Mouse (Mus musculus) heart, postnatal 4 days (tissue): ENCODE data around the gene Dll4. TPM values are rescaled to one million over a fixed set of nuclear protein-coding genes. Genes with fewer than 3 reads are reported as not detected.
A peak's percentile ranks its signal among the peaks of the same experiment; 100 is the strongest.

ENCODE experiments used
- DNase-seq: peaks from one replicate; pipeline ENCODE4 v3.0.0; 2021
- total RNA-seq, 2 experiments: library from RNA; stranded (reverse); gene quantifications; 2 replicates each; pipeline ENCODE4 v1.2.3; 2021

Gene Dll4
- total RNA-seq, 2 experiments from 2014 or later, result 19.7 to 20.8 TPM

DNA sequence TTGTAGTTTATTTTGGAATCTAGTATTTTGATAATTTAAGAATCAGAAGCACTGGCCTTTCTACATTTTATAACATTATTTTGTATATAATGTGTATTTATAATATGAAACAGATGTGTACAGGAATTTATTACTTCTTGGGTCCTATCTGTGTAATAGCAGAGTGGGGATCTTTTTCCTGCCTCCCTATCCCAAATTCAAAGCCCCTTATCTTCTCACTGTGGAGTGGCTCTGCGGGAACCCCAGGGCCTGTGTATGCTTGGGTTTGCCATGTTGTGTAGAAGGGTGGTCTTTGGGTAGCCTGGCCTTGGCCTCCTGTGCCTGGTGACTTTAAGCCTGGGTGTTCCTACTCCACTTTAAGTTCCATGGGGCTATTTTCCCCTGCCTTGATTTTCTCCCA lies 10.0 kb downstream of the Dll4 start:
- DNase-seq, result no peak

DNA sequence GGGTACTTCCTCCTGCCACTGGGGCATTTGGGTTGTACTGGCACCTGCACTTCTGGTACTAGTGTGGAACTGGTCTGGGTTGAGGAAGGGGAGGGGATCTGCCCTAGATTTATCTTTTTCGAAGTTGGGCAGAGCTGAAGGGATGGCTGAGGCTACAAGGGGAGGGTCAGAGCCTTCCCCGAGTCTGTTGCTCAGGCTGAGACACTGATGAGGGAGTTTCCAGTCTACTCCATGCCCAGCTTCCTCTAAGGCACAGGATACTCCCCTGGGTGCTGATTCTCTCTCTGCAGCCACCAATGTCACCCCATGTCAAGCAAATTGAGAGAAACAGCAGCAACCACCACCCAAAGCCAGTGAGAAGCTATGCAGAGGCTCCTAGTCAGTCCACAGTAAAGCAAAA lies 10.4 kb downstream of the Dll4 start:
- no peak for DNase-seq

DNA sequence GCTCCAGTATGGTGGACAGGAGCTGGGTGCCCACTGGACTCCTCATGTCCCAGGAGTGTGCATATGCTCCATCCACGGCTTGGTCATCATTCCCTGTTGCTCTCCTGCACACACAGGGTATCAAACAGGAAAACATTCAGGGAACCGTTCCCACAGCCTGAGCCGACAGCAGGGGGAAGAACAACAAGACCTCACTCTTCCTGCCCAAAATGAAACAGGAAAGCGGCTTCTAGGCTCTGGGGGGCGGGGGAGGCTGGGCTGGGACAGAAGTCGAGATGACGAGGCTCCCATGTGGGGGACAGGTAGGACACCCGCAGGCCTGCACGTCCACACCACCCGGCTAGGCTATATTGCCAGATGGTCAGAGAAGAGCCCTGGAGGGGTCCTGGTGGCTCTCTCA lies 10.9 kb downstream of the Dll4 start:
- peak; percentile 40 for DNase-seq

DNA sequence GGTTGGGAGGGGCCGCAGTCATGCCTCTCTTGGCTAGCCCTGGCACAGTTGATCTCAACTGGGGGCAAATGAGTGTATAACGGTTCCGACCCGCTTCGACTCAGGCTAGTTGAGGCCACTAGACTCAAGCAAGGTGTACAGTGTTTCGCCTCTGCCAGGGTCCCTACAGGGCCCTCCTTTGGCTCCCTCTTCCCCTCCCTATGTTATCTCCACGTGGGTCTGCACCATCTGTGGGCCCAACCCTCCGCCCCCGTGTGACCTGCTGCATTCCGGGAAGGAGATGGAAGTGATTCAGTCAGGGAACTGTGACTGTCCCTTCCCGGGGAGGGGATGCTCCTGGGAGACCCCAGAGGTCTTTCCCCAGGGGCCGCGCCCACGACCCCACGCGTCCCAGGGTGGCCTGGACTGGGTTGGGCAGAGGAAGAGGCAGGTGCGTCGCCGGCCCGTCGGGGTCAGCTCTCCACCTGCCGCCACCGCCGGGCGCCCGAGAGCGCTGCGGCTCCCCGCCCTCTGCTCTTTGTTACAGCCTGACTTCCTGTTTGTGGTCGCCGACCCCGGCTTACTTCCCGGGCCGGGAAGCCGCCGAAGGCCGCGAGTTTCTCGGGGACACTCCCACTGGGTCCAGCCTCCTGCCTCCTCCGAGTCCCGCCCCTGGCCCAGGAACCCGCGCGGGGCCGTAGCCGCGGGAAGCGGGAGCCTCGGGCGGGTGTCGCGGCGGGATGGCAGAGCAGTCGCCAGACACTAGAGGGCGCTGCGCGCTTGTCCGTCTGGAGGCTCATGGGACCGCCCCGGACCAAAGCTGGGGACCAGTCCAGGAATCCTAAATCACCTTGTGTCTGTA lies 12.1 kb downstream of the Dll4 start:
- peak; percentile 96 for DNase-seq

DNA sequence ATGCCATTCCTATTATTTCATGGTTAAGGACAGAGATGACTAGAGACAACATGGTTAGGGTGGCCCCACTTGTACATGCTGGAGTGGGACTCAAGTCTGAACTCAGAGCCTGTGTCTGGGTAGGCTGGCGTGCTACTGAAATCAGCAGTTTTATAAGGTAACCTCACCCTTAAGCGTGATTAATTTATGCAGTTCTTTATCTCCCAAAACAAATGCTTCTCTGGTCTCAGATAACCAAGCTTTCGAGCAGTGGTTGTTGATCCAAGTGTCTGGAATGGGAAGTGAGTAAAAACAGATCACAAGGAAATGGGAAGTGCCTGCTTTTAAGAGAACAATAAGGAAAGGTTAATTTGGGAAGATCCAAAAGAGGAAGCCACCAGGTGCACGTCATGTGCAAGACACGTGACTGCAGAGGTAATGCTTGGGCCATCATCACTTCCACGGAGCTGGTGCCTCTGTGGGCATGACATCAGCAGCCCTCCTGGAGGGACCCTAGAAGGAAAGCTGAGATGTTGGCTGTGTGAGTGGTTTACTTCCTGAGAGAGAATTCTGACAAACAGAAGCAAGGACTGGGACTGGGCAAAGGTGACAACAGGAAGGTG lies 19.1 kb downstream of the Dll4 start:
- no peak for DNase-seq

DNA sequence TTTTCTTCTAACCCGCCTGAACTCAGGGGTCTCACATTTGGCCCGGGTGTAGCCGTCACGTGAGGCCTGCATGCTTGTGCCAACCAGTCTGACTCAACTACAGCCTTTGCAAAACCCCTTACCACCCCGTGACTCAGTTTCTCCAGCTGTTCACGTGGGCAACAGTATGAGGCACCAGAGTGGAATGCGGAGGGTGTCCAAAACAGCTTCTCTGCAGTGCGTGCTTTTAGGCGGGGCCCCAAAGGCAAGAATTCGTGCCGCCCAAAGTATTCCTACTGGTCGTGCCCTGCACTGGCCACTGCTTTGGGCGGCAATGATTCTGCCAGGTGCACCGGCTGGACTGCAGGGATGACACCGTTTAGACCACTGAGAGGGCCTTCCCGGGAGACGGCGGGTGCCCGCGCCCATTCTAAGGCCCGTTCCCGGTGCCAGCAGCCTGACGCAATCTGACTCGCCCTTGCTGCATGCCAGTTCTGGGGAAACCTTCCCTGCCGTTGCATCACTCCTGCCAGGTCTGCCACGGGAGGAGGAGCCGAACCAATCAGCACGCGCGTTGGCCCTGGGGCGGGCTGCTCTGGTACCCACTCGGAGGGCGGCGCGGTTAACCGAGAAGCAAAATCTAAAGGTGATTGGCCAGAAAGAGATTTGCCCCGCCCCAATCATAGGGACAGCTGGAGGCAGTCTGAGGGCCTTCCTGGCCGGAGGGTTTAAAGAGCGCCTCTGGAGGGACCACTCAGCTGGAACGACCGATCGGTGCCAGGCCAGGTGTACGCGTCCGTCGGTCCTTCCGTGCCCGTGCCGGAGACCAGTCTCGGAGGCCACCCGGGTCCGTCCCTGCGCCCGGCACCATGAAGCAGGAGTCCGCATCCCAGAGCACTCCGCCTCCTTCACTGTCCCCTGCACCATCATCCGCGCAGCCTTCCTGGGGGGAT lies 25.2 kb downstream of the Dll4 start, which contains the start of gene Chac1:
TSS of gene Chac1 (plus strand) at position 675 of the 932 bp plus-strand sequence.
- DNase-seq, result peak; percentile 78

DNA sequence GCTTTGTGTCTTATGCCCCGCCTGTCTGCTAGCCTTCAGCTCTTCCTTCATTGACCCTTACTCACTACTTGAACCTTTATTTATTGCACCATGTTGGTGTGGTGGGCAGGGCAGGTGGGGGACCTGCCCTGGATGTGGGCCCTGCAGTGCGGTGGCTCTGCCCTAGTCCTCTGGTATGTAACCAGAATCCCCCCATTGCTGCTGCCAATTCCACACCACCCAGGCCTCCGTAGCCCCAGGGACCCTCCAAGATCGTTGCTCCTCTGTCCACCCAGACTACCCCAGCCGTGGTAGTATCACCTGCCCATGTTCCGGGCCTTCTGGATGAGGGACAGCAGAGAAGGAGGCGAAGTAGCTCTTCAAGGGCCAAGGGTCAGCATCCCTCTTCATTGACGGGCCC lies 28.1 kb downstream of the Dll4 start:
- no peak for DNase-seq

DNA sequence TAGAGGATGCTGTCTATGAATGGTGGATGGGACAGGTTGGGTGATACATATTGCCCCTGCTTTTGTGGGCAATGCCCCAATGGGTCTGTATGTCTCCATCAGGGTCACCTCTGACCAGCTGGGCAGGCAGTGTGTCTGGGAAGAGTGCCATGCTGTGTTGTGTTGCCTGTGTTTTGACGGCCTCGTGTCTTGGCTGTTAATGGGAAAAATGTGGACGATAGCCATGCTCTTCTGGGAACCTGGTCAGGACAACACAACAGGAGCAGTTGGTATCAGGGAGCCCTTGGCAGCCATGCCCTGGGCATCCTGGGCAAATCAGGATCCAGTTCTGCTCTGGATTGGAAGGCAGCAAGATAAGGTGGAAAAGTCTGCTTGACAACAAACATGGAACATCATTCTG lies 29.5 kb downstream of the Dll4 start:
- DNase-seq, result peak; percentile 80

DNA sequence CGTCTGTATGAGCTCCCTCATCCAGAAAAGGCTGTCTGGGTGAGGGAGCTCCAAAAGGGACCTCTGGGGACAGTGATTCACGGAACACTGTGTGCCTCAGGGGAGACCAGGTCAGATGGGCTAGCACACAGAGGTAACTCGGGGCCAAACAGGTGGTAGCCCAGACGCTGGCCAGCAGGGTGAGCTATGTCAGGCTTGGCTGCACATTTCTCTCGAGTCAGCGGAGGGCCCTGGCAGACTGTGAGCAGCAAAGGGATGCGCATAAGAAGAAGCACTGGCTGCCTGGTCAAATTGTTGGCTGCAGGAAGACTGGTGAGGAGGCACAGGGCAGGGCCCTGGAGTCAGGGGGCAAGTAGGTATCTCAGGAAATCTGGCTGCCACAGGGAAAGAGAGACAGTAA lies 30.1 kb downstream of the Dll4 start:
- peak; percentile 66 for DNase-seq

DNA sequence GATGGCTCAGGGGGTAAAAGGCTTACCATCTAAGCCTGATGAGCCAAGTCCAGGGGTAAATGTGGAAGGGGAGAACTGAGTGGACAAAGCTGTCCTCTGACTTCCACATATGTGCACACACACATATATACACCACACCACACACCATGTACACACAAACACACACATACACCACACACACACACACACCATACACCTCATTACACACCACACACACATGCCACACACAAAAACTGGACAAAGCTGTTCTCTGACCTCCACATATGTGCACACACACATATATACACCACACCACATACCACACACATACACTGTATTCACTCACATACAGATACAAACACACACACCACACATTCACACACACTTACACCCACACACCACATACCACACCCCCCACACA lies 30.7 kb downstream of the Dll4 start:
- DNase-seq, result no peak

DNA sequence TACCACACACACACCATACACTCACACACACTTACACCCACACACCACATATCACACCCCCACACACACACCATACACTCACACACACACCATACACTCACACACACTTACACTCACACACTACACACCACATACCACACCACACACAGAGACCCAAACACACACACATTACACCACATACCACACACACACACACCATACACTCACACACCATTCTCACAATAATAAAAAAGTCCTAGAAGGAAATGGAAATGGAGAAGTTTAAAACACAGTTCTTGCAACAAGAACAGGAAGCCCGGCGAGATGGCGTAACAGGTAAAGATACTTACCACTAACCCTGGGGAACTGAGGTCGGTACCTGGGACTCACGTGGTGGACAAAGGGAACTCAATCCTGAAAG lies 31.2 kb downstream of the Dll4 start:
- no peak for DNase-seq

DNA sequence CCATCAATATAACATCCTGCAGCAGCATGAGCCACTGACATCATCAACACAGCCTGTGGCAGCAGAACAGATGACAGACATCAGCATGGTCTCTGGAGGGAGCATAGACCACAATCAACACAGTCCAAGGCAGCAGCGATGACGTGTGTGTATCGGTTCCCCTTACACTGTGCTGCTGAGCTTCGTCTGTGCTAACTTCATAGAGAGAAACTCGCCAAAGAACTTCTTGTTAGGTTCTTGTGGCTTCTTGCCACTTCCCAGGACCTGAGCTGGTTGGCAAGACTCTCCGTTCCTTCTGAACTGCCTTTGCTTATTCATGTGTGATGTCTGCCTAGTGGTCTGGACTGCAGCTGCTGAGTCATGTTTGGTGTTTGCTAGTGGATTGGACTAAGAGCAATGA lies 32.7 kb downstream of the Dll4 start:
- no peak for DNase-seq

DNA sequence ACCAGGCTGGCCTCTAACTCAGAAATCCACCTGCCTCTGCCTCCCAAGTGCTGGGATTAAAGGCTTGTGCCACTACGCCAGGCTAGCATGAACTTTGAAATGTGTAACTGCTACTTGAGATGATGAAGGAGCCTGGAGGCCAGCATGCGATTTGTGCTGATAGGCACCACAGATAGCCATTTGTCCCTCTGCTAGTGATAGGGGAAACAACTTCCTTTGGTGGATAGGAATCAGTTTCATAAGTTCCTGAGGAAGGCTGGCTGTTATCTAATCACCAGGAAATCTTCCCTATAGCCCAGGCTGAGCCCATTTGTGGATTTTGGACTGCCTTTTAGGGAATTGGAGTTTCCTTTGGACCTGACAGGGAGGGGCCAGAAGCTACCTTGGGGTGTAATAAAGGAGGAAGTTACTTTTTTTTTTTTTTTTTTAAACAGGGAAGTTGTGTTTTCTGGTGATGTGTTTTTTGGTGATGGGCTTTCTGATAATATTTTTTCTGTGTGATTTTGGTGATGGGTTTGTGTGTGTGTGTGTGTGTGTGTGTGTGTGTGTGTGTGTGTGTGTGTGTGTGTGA lies 34.2 kb downstream of the Dll4 start:
- no peak for DNase-seq

DNA sequence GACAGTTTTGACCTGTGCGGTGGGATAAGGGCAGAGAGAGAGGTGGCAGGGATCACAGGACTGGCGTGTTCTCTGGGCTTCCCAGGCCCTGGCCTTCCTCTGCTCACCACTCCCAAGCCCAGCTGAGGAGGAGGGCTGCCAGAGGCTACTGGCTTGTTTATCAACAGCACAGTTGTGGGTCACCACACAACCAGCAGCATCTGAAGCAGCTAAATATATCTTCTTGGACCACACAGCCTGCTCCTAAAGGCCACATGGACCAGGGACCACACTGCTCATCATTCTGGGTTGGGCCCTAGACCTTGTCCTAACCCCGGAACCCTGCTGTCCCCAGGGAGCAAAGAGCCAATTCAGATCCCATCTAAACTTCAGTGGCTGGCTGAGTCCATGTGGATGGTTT lies 39.4 kb downstream of the Dll4 start:
- no peak for DNase-seq

DNA sequence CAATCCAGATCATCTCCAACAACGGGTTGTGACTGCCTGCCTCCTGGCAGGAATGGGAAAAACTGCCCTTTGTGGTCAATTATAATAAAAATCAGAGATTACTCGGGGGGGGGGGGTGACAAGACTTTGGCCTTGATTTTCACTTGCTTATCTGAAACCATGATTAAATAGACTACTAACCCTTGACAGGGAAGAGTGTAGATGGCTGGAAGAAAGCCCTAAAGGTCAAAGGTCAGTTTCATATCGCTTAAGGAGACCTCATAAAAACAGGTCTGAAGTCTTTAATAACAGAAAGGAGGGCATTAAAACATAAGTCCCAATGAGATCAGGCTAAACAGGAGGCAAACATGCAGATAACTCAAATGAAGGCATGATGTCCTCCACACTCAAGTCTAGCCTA lies 41.8 kb downstream of the Dll4 start:
- DNase-seq, result no peak

DNA sequence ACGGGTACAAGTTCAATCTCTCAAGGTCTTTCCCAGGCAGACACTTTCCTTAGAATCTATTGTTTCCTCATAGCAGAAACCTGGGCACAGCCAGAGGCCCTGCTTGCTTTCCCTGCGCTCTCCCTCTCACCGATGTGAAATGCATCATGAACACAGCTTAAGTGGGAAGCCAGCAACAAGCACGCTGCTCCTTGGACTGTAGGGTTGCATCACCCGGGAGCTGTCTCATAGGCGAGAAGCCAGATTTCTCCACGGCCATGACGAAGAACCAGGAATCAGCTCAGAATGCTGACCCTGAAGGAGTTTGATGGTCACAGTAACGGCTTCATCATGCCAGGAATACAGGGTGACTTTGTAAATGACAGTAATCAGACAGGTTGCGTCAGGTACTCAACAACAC lies 44.5 kb downstream of the Dll4 start:
- no peak for DNase-seq

DNA sequence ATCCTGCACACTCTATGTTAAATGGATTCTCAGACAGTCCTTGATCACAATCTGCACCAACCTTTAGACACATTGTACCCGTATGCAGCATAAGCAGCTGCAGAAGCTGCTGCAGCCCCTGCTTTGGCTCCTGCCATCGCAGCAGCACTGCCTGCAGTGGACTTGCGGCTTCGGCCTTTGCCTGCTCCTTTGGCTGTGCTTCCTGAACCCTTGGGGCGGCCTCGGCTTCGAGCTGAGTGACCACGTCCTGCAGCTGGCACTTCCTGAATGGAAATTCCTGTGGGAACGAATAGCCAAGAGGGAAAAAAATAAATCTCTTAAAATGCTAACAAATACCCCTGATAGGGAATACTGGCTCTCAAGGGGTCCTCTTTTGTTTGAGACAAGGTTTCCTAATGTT lies 51.7 kb downstream of the Dll4 start:
- DNase-seq, result peak; percentile 29

DNA sequence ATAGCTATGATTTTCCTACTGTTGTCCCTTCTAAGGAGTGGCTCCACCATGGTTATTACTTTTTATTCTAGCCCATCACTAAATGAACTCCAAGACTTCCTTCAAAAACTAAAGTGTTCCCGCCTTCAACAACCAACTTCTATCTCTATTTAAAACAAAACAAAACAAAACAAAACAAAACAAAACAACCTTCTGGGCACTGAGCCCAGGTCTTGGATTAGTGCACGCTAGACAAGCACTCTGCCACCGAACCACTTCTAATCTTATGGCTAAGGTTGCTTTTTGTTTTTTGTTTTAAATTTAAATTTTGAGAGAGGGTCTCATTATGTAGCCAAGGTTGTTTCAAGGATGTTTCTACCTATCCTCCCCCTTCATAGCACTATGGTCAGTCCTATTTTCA lies 52.2 kb downstream of the Dll4 start:
- DNase-seq, result no peak

DNA sequence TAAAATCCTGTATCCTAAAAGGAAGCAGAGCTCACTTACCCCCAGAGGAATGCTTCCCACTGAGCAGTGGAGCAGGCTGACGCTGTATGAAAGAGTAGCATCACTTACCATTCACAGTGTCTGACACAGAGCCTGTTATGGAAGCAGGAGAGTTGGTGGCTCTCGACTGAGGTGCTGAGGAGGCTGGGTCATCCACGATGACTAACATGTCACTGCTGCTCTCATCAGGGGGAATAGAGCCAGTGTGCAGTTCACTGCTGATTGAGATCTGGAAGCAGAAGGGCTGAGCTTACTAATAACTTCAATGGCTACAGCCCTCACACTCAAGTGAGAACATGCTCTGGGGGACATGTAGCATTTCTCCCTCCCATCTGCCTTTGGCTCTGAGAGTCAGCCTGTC lies 53.9 kb downstream of the Dll4 start:
- no peak for DNase-seq
